Mouse (Mus musculus): Measurements from ENCODE around the gene Smarcb1. TPM values are rescaled to one million over a fixed set of nuclear protein-coding genes. Genes with fewer than 3 reads are reported as not detected.
"Not testable (repeated sequence)": the region's sequence is repeated elsewhere in the genome, so short reads cannot be mapped to it uniquely, and the experiment has no call there.

The Smarcb1 gene
- total RNA-seq, 2 experiments from 2014 or later, result 92.6 to 100.0 TPM

GRCm38 (mm10) chr10:75897373-75897772 lies 24.0 kb downstream of the Smarcb1 start:
- intact Hi-C loops (cut with DNase I), result loop anchor here (5.0 kb wide), 1 partner anchor 55 kb away; the partner anchor contains the start of gene Gm5134
- peak; percentile 59 to 84 for DNase-seq (ENCODE audit: extremely low spot score in 1 of 2, low spot score in 2 of 2)

- intact Hi-C loops (cut with DNase I), result loop anchor here (5.0 kb wide), 1 partner anchor 56 kb away; the partner anchor contains the start of gene Gm5134
- peak in 1 of 2 experiments; percentile 49 for DNase-seq (ENCODE audit: extremely low spot score in 1 of 2, low spot score in 2 of 2)
Measured at GRCm38 (mm10) chr10:75896208-75896607, 25.2 kb downstream of the Smarcb1 start.

- no peak for DNase-seq (ENCODE audit: extremely low spot score in 1 of 2, low spot score in 2 of 2)
- intact Hi-C loops (cut with DNase I), result loop anchor here (5.0 kb wide), 1 partner anchor 57 kb away; the partner anchor contains the start of gene Gm5134
Measured at GRCm38 (mm10) chr10:75895730-75896129, 25.7 kb downstream of the Smarcb1 start.

GRCm38 (mm10) chr10:75894601-75895000 lies 26.8 kb downstream of the Smarcb1 start:
- no peak for DNase-seq (ENCODE audit: extremely low spot score in 1 of 2, low spot score in 2 of 2)
- intact Hi-C loops (cut with DNase I), result no loop called here

- peak; percentile 96 to 97 for DNase-seq (ENCODE audit: extremely low spot score in 1 of 2, low spot score in 2 of 2)
- intact Hi-C loops (cut with DNase I), result no loop called here
Measured at GRCm38 (mm10) chr10:75893089-75893750, 28.2 kb downstream of the Smarcb1 start, which contains the start of gene Derl3. Gene Derl3 (plus strand): TSS chr10:75893413.

- DNase-seq (ENCODE audit: extremely low spot score in 1 of 2, low spot score in 2 of 2), result no peak
- intact Hi-C loops (cut with DNase I), result no loop called here
Measured at GRCm38 (mm10) chr10:75889406-75890153, 31.8 kb downstream of the Smarcb1 start.

- DNase-seq (ENCODE audit: extremely low spot score in 1 of 2, low spot score in 2 of 2); intact Hi-C loops (cut with DNase I): not testable (repeated sequence)
Measured at GRCm38 (mm10) chr10:75887504-75887903, 33.9 kb downstream of the Smarcb1 start.

GRCm38 (mm10) chr10:75884742-75885141 lies 36.7 kb downstream of the Smarcb1 start:
- no peak for DNase-seq (ENCODE audit: extremely low spot score in 1 of 2, low spot score in 2 of 2)
- intact Hi-C loops (cut with DNase I), result no loop called here

GRCm38 (mm10) chr10:75883232-75883552 lies 38.2 kb downstream of the Smarcb1 start:
- intact Hi-C loops (cut with DNase I), result no loop called here
- DNase-seq (ENCODE audit: extremely low spot score in 1 of 2, low spot score in 2 of 2), result peak; percentile 81 to 90

- no peak for DNase-seq (ENCODE audit: extremely low spot score in 1 of 2, low spot score in 2 of 2)
- intact Hi-C loops (cut with DNase I), result no loop called here
Measured at GRCm38 (mm10) chr10:75882433-75883231, 38.8 kb downstream of the Smarcb1 start.

GRCm38 (mm10) chr10:75881578-75882432 lies 39.6 kb downstream of the Smarcb1 start:
- intact Hi-C loops (cut with DNase I), result no loop called here
- no peak for DNase-seq (ENCODE audit: extremely low spot score in 1 of 2, low spot score in 2 of 2)

GRCm38 (mm10) chr10:75880771-75881577 lies 40.4 kb downstream of the Smarcb1 start:
- DNase-seq (ENCODE audit: extremely low spot score in 1 of 2, low spot score in 2 of 2), result no peak
- intact Hi-C loops (cut with DNase I), result no loop called here

GRCm38 (mm10) chr10:75880351-75880750 lies 41.1 kb downstream of the Smarcb1 start:
- no peak for DNase-seq (ENCODE audit: extremely low spot score in 1 of 2, low spot score in 2 of 2)
- intact Hi-C loops (cut with DNase I), result no loop called here

- intact Hi-C loops (cut with DNase I), result no loop called here
- DNase-seq (ENCODE audit: extremely low spot score in 1 of 2, low spot score in 2 of 2), result no peak
Measured at GRCm38 (mm10) chr10:75878836-75879235, 42.6 kb downstream of the Smarcb1 start.

GRCm38 (mm10) chr10:75873543-75874170 lies 47.8 kb downstream of the Smarcb1 start:
- DNase-seq (ENCODE audit: extremely low spot score in 1 of 2, low spot score in 2 of 2), result no peak
- intact Hi-C loops (cut with DNase I), result no loop called here

GRCm38 (mm10) chr10:75872915-75873542 lies 48.4 kb downstream of the Smarcb1 start:
- intact Hi-C loops (cut with DNase I), result no loop called here
- DNase-seq (ENCODE audit: extremely low spot score in 1 of 2, low spot score in 2 of 2), result peak; percentile 86 to 88
